Mouse (Mus musculus): ENCODE data around the gene Usf2. TPM values are rescaled to one million over a fixed set of nuclear protein-coding genes. Genes with fewer than 3 reads are reported as not detected.
A peak's percentile ranks its signal among the peaks of the same experiment; 100 is the strongest.
"Not testable (repeated sequence)": the region's sequence is repeated elsewhere in the genome, so short reads cannot be mapped to it uniquely, and the experiment has no call there.

The Usf2 gene
- total RNA-seq, 2 experiments from 2014 or later, result 90.2 to 103 TPM

DNA sequence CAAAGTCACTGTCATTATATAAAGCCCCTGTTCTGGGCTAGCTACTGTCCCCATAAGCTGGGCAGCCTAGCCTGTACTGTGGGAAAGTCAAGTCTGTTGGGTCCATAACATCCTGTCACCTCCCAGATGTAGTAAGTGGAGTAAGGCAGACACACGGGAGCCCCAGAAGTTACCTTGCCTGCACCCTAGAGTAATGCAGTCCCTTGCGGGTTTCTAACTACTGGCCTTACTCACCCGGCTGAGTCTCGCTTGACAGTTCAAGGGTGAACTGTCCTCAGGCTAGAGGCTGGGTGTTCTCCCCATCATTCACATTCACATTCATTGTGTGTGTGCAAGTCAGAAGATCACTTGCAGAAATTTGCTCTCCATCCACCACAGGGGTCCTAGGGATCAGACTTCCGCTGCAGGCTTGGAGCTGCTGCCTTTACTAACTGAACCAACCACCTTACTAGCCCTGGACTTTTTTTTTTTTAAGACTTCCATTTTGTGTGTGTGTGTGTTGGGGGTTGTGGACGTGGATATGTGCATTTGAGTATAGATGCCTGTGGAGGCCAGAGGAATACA is 3.3 kb upstream of the Usf2 start:
- intact Hi-C loops (cut with DNase I), result no loop called here
- DNase-seq, result no peak

GRCm38 (mm10) chr7:30958866-30959487 is 2.4 kb upstream of the Usf2 start:
- no peak for DNase-seq
- intact Hi-C loops (cut with DNase I), result no loop called here

DNA sequence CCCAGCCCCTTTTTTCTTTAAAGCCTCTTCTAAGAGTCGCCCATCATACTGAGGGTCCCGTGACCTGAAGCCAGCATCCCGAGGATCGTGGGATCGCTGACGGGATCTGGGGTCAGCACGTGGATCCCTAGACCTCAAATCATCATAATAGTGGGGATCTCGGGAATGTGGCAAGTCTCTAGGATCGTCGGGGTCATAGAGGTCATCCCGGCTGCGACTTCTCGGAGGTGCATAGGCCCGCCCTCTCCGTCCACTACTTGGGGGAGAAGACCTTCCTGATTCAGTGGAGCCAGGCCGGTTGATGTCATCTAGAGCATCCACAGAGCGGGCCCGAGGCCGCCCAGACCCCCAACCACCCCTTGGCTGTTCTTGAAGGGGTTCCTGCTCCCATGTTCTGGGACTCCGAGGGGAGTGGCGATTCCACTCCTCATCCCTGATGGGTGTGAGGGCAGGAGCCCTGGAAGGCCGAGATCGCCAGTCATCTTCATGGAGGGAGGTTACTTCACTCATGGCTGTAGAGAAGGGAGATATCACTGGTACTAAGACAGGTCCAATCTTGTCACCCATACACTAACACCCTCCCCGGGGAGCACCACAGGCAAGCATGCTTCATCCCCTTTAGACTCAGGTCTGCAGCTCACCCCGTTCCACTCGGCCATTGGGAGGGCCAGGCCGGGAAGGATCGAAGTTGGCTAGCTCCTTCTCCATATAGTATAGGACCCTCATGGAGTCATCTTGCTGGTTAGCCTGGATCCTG is 1.7 kb upstream of the Usf2 start:
- intact Hi-C loops (cut with DNase I), result no loop called here
- no peak for DNase-seq

DNA sequence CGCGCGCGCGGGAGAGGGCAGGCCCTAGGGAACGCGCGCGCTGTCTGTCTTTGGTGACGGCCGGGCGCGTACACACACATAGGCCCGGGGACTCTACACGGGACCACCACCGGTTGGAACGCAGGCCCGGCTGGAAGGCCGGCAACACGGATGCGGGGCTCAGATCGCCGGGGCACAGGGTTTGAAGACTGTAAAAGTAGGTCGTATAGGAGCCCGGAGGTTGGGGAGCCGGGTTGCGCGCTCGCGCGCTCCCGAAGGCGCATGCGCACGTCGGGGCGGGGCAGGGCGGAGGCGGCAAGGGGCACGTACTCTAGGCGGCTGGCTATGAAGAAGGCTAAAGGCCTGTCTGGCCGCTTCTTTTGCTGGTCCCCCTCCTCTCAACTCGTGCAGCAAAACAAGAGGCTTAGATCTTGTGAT is 772 bp upstream of the Usf2 start:
- peak; percentile 95 for DNase-seq
- intact Hi-C loops (cut with DNase I), result no loop called here

- DNase-seq, result peak; percentile 64 to 70
- intact Hi-C loops (cut with DNase I), result no loop called here
Observed at GRCm38 (mm10) chr7:30956357-30956751, 249 bp downstream of the Usf2 start.

GRCm38 (mm10) chr7:30955584-30956356 is 833 bp downstream of the Usf2 start:
- DNase-seq, result peak; percentile 93 to 94
- intact Hi-C loops (cut with DNase I), result no loop called here

GRCm38 (mm10) chr7:30954971-30955520 is 1.6 kb downstream of the Usf2 start:
- DNase-seq, result no peak
- intact Hi-C loops (cut with DNase I), result no loop called here

DNA sequence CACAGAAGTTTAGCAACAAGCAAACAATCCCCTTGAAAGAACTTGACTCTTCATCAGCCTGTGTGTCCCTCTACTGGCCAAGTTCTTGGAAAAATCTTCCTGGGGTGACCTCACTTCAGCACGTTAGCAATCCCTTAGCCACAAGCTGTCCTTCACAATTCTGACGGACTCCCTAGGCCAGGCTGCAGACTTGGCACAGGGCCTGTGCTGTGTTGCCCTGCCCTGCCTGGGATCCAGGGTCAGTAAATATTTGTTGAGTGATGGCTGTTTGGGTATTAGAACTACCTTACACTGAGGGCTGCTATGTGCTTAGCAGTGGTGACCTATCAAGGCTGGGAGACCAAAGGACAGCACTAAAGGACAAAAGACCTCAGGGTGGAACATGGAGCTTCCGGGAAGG is 2.6 kb downstream of the Usf2 start:
- no peak for DNase-seq
- intact Hi-C loops (cut with DNase I), result no loop called here

DNA sequence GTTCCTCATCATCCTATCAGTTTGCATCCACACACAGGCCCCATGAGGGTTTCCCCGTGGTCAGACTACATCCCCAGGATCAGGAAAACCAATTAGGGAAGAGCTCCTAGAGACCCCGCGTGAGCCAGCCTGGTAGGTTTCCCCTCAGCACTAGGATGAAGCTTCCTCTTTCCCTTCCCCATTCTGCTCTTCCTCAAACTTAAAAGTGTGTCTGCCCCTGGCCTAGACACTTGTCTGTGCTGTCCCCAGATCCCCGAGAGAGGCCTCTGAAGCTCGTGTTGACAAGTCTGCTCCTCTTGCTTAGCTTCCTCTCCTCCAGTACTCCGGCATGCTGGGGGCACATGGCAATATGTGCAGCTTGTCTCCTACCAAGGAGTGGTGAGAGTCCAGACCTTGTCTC is 3.1 kb downstream of the Usf2 start:
- DNase-seq, result no peak
- intact Hi-C loops (cut with DNase I), result no loop called here

DNA sequence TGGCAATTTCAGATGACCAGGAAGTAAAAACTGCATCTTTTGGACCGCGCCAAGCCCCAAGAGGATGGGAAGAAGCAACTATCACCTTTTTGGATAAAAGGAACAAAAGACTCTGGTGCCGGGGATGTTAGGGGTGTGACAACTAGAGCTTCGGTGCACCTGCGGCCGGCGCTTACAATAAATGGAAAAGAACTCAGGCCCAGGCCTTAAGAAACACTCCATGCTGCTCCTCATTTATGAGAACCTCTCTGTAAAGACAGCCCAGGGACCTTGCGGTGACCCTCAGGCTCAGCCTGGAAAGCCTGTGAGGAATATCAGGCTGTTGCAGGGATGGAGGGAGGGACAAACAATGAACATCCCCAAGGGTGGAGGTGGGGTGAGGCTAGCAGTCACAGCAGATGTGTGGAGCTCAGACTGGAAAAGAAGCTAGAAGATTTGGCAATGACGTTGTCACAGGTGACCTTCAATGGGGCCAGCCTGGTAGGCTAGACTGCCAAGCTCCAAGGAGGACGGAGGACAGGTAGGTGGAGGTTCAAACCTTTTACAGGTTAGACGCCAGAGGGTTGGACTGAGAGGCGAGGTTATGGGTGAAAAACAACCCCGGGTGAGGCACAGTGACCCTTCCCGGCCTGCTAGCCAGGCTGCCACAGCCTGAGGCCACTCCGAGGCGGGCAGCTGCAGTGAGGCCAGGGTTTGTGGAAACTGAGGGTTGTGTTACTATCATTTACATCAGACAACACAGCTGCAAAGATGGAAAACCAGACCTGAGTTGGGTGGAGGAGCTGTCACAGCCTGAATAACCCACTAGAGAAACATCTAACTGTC is 4.0 kb downstream of the Usf2 start:
- intact Hi-C loops (cut with DNase I), result no loop called here
- DNase-seq, result no peak

DNA sequence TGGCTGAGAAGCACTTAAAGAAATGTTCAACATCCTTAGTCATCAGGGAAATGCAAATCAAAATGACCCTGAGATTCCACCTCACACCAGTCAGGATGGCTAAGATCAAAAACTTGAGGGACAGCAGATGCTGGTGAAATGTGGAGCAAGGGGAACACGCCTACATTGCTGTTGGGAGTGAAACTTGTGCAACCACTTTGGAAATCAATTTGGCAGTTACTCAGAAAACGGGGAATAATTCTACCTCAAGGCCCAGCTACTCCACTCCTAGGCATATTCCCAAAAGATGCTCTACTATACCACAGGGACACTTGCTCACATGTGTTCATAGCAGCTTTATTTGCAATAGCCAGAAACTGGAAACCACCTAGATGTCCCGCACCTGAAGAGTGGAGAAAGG is 6.7 kb downstream of the Usf2 start:
- intact Hi-C loops (cut with DNase I); DNase-seq: not testable (repeated sequence)

- intact Hi-C loops (cut with DNase I), result no loop called here
- DNase-seq, result no peak
Observed at GRCm38 (mm10) chr7:30945876-30946275, 10.7 kb downstream of the Usf2 start.

DNA sequence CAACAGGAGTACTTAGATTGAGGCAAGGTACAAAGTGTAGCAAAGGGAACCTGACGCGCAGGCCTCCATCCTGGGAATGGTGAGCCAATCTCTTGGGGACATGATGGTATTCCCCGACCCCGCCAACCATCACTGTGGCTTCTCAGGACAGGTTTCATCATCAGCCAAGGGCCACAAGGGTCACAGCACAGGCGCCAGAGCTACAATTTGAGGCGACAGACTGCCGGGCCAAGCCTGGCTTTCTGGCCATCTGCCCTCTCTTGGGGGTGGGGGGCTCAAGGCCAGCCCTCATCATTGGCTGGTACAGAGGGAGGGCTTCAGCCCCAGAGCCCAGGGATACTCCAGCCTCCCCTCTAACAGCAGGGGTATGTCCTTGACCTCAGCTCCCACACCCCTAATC is 11.1 kb downstream of the Usf2 start:
- intact Hi-C loops (cut with DNase I); DNase-seq: not testable (repeated sequence)

DNA sequence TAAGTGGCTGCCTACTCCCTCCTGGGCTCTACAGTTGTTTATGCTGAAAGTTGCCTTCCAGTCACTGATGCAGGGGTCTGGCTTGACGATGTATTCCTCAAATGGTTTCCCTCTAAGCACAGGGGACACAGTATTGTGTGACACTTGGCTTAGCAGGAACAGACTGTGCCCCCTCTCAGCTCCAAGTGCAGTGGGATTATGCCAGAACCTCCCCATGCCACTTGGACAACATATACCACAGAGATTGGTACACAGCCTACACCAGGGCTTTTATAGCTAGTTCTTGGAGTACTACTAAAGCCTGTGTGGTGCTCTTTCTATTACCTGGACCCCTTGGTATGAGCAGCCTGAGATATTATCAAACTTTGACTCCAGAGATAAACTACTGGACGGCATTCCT is 11.9 kb downstream of the Usf2 start:
- DNase-seq; intact Hi-C loops (cut with DNase I): not testable (repeated sequence)

DNA sequence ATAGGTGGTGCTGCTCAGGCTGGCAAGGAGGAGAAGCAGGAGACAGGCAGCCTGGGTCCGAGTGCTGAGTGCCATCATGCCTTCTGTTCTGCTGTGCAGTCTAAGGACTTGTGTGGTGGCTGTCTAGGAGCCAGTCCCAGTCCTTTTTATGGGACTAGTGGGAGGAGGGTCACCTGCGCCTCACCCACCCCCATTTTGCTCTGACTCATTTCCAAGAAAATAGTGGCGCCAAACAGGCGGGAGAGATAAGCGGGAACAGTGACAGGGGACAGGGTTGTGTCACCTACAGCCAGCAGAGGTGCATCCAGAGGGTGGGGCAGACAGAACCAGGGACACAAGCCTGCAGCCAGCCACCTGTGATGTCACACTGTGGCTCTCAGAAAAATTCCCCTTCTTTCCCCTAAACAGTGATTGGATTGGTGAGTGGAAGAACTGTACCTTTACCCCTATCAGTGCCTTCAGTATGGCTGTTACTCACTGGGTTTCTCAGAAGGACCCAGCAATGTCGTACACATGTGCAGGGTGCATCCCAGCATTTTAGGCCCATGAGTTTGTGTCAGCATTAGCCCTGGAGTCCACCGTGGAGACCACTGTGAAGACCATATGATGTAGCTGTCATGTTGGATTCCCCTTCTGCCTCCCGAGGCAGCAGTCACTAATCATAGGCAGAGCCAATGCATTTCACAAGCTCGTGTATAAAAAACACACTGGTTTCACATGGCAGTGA is 12.5 kb downstream of the Usf2 start, which contains the start of gene Hamp:
Gene Hamp, minus strand, starts transcription at position 124 of the 727 bp plus-strand sequence.
- intact Hi-C loops (cut with DNase I), result no loop called here
- no peak for DNase-seq

- intact Hi-C loops (cut with DNase I); DNase-seq: not testable (repeated sequence)
Observed at GRCm38 (mm10) chr7:30942365-30942764, 14.2 kb downstream of the Usf2 start.

DNA sequence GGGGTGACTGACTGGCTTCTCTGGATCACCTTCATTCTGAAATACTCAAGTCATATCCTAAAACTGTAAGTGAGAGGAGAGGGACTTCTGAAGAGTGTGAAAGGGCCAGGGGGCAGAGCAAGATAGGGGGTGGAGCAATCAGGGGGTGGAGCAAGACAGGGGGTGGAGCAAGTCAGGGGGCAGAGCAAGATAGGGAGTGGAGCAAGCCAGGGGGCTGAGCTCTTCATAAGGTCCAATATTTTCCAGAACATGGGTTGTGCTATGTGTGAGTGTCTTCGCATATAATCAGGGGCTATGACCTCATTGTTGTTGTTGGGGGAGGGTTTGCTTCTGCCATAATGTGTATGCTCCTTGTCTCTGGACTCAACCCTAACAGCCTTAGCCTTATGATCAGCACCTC is 16.5 kb downstream of the Usf2 start:
- intact Hi-C loops (cut with DNase I); DNase-seq: not testable (repeated sequence)

GRCm38 (mm10) chr7:30935422-30936099 is 21.0 kb downstream of the Usf2 start:
- intact Hi-C loops (cut with DNase I); DNase-seq: not testable (repeated sequence)

GRCm38 (mm10) chr7:30924581-30924980 is 32.0 kb downstream of the Usf2 start, which contains the start of gene Hamp2:
Gene Hamp2 (minus strand): TSS chr7:30924681.
- DNase-seq; intact Hi-C loops (cut with DNase I): not testable (repeated sequence)

All from heart, postnatal 14 days (tissue).